Mouse (Mus musculus) heart, embryonic 16.5 days (tissue): ENCODE measurements around the gene Padi3. TPM values are rescaled to one million over a fixed set of nuclear protein-coding genes. Genes with fewer than 3 reads are reported as not detected.

Experiments
- ATAC-seq: fragments of 200-750 bp; cut with Nextera tagmentation; replicated peaks from 2 replicates; pipeline ENCODE4 v1.8.0; 2017; ENCODE audit warnings: moderate number of reproducible peaks; ENCODE audit not compliant: insufficient read depth, low FRiP score; ENCODE audit errors: extremely low read depth
- H3K27ac ChIP-seq: fragments of 300-500 bp; sonication (generic); 2 replicates; pipeline ENCODE4 v1.5.1; 2014; ENCODE audit warnings: mild to moderate bottlenecking, low read length, control low read depth, moderate library complexity
- H3K27me3 ChIP-seq: fragments of 300-500 bp; sonication (generic); 2 replicates; pipeline ENCODE4 v1.6.1; 2014; ENCODE audit warnings: low read length, mixed read lengths; ENCODE audit not compliant: control insufficient read depth, insufficient read depth
- H3K36me3 ChIP-seq: fragments of 300-500 bp; sonication (generic); 2 replicates; pipeline ENCODE4 v1.6.1; 2014; ENCODE audit not compliant: control insufficient read depth, insufficient read depth
- H3K4me1 ChIP-seq: fragments of 300-500 bp; sonication (generic); 2 replicates; pipeline ENCODE4 v1.6.1; 2014; ENCODE audit warnings: low read length, mixed read lengths; ENCODE audit not compliant: control insufficient read depth, insufficient read depth
- H3K4me2 ChIP-seq: fragments of 300-500 bp; sonication (generic); 2 replicates; pipeline ENCODE4 v1.6.1; 2014; ENCODE audit warnings: low read depth, mild to moderate bottlenecking, control low read depth, low read length
- H3K4me3 ChIP-seq: fragments of 300-500 bp; sonication (generic); 2 replicates; pipeline ENCODE4 v1.5.1; 2014; ENCODE audit warnings: mild to moderate bottlenecking, control low read depth, low read length
- H3K9ac ChIP-seq: fragments of 300-500 bp; sonication (generic); 2 replicates; pipeline ENCODE4 v1.6.1; 2014; ENCODE audit warnings: low read length, control low read depth
- H3K9me3 ChIP-seq: fragments of 300-500 bp; sonication (generic); replicated peaks from 2 replicates; pipeline ENCODE4 v1.6.1; 2016; ENCODE audit warnings: low read length; ENCODE audit not compliant: control insufficient read depth
- WGBS: fragments of 180-500 bp; shearing (Covaris S2); extraction: QIAGEN DNeasy Blood & Tissue Kit; methylation state at CpG from one replicate; pipeline ENCODE4 v1.1.7; 2014; 5-methylcytosine and 5-hydroxymethylcytosine counted together
- polyA plus RNA-seq: library from polyadenylated mRNA; unstranded; fragments of >200 nt; fragmentation: Nextera tagmentation; extraction: Ambion mirVana; gene quantifications from 2 replicates; pipeline ENCODE4 v1.2.1, GENCODE M21; 2015

Padi3 gene
- polyA plus RNA-seq, 1 experiment from 2014 or later: 0.55 TPM

- no peak within 1 kb of the TSS for H3K4me3 ChIP-seq
- no peaks in the 10 kb centered on the region for H3K36me3 ChIP-seq
- 61% methylated on average over 2 of the region's 2 CpGs for WGBS
- peaks cover 1% of the 10 kb centered on the region; the same call in 1 of the 2 replicates for H3K4me1 ChIP-seq
- H3K9me3 ChIP-seq: no peaks in the 10 kb centered on the region
- ATAC-seq: no peak
- H3K27ac ChIP-seq: no peak within 1 kb of the TSS
- H3K9ac ChIP-seq: no peak within 1 kb of the TSS
- no peak within 1 kb of the TSS for H3K4me2 ChIP-seq
- H3K27me3 ChIP-seq: no peaks in the 10 kb centered on the region
Measured at GRCm38 (mm10) chr4:140742543-140742942, 67.9 kb downstream of the Padi3 start, which contains the start of gene Padi6. Gene Padi6 (minus strand): TSS chr4:140742643.

- no peak for ATAC-seq
- no peak overlapping the region for H3K9ac ChIP-seq
- no peak overlapping the region for H3K4me2 ChIP-seq
- H3K9me3 ChIP-seq: no peaks in the 10 kb centered on the region
- no peak overlapping the region for H3K27ac ChIP-seq
- 80% methylated on average over 6 of the region's 6 CpGs for WGBS
- H3K4me3 ChIP-seq: no peak overlapping the region
- H3K27me3 ChIP-seq: no peaks in the 10 kb centered on the region
- H3K4me1 ChIP-seq: no peaks in the 10 kb centered on the region; the same call in 1 of the 2 replicates
- H3K36me3 ChIP-seq: no peaks in the 10 kb centered on the region
Measured at GRCm38 (mm10) chr4:140741401-140741800, 69.0 kb downstream of the Padi3 start.

DNA sequence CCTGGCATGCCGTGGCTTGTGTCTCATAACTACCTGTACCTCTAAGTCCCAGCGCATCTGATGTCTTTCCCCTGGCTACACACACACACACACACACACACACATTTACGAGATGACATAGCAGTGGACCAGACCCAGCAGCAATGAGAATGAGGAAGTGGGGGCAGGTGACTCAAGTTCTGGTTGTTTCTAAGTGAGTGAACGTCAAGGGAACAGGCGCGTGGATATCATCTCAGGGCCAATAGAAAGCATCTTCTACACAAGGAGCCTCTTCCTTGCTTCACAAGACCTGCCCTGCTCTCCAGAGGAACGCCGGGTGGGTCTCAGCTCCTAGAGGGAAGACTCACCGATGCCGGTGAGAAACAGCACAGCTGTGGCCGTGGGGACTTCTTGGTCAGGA is 69.8 kb downstream of the Padi3 start:
- no peak for ATAC-seq
- H3K36me3 ChIP-seq: no peaks in the 10 kb centered on the region
- no peak overlapping the region for H3K4me2 ChIP-seq
- 79% methylated on average over 11 of the region's 11 CpGs for WGBS
- no peaks in the 10 kb centered on the region; the same call in 1 of the 2 replicates for H3K4me1 ChIP-seq
- H3K27ac ChIP-seq: no peak overlapping the region
- H3K9ac ChIP-seq: no peak overlapping the region
- H3K4me3 ChIP-seq: no peak overlapping the region
- H3K27me3 ChIP-seq: no peaks in the 10 kb centered on the region
- H3K9me3 ChIP-seq: no peaks in the 10 kb centered on the region

Other genes with a start within 250 kb of the Padi3 start
- gene Arhgef10l, start 144.6 kb downstream of the Padi3 start, polyA plus RNA-seq: 18.6 TPM in 2 replicates
- gene Rcc2, start 110.1 kb downstream of the Padi3 start, polyA plus RNA-seq: 8.6 and 9.4 TPM in 2 replicates
- gene Padi6, start 68.0 kb downstream of the Padi3 start, polyA plus RNA-seq: 0.27 and 0.35 TPM in 2 replicates
- gene Padi4, start 36.4 kb downstream of the Padi3 start, polyA plus RNA-seq: 2.6 and 3.0 TPM in 2 replicates
- 0.07 and 0.10 TPM in 2 replicates for gene Padi1, start 35.1 kb upstream of the Padi3 start, polyA plus RNA-seq
- 2.1 and 2.6 TPM in 2 replicates for gene Padi2, start 95.7 kb upstream of the Padi3 start, polyA plus RNA-seq
- gene Sdhb, start 150.6 kb upstream of the Padi3 start, polyA plus RNA-seq: 1,158 and 1,167 TPM in 2 replicates
- gene Atp13a2, start 176.2 kb upstream of the Padi3 start, polyA plus RNA-seq: 28.9 and 30.7 TPM in 2 replicates
- 197 and 233 TPM in 2 replicates for gene Mfap2, start 199.8 kb upstream of the Padi3 start, polyA plus RNA-seq
- 3.0 and 4.2 TPM in 2 replicates for gene Crocc, start 249.9 kb upstream of the Padi3 start, polyA plus RNA-seq